Mouse (Mus musculus) G1E (cell line): Measurements from ENCODE around the gene Ccm2.

ENCODE experiments used
- CTCF ChIP-seq: IDR thresholded peaks from 2 replicates; pipeline ENCODE4 v1.5.1; 2012; ENCODE audit warnings: low read depth, low read length, inconsistent platforms, mixed read lengths
- GATA1 ChIP-seq: IDR thresholded peaks from 2 replicates; pipeline ENCODE4 v1.6.1; 2012; ENCODE audit warnings: borderline replicate concordance, low read length, inconsistent platforms, mixed read lengths
- GATA2 ChIP-seq: IDR thresholded peaks from 2 replicates; pipeline ENCODE4 v1.6.1; 2012; ENCODE audit warnings: low read depth, low read length, inconsistent platforms, borderline replicate concordance
- POLR2AphosphoS5 ChIP-seq: IDR thresholded peaks from 2 replicates; pipeline ENCODE4 v1.6.1; 2012; ENCODE audit warnings: low read depth, low read length, inconsistent platforms; ENCODE audit not compliant: insufficient replicate concordance

GRCm38 (mm10) chr11:6522782-6523525 lies 23.7 kb upstream of the Ccm2 start:
- TF ChIP-seq CTCF = no peak
- TF ChIP-seq GATA1 = no peak
- no peak for TF ChIP-seq GATA2
- peak; percentile 36; the same call in 1 of the 2 replicates for TF ChIP-seq POLR2AphosphoS5
